Mouse (Mus musculus) E14TG2a.4 (cell line): ENCODE data around the gene Itpr2.

Experiments used
- H3K27me3 ChIP-seq: 2 replicates; pipeline ENCODE4 v1.6.1; 2014; ENCODE audit warnings: low read length, control low read depth; ENCODE audit not compliant: insufficient read depth
- H3K36me3 ChIP-seq: 2 replicates; pipeline ENCODE4 v1.6.1; 2014; ENCODE audit warnings: low read length, control low read depth; ENCODE audit not compliant: insufficient read depth
- H3K4me1 ChIP-seq: replicated peaks from 2 replicates; pipeline ENCODE4 v1.6.1; 2014; ENCODE audit warnings: low read depth, low read length, control low read depth
- H3K4me3 ChIP-seq: replicated peaks from 2 replicates; pipeline ENCODE4 v1.5.1; 2014; ENCODE audit warnings: mild to moderate bottlenecking, low read length
- H3K9me3 ChIP-seq: 2 replicates; pipeline ENCODE4 v1.6.1; 2014; ENCODE audit warnings: low read length, control low read depth
- CTCF ChIP-seq: conservative IDR thresholded peaks from 2 replicates; pipeline ENCODE4 v1.5.1; 2014; ENCODE audit warnings: low read length
- NANOG ChIP-seq: IDR thresholded peaks from 2 replicates; pipeline ENCODE4 v1.6.1; 2014; ENCODE audit warnings: borderline replicate concordance, low read length, mixed read lengths
- POU5F1 ChIP-seq: IDR thresholded peaks from 2 replicates; pipeline ENCODE4 v1.6.1; 2014; ENCODE audit warnings: low read length, borderline replicate concordance

Gene Itpr2

GRCm38 (mm10) chr6:146500771-146501170 is 1.3 kb downstream of the Itpr2 start:
- H3K4me3 ChIP-seq, result no peak overlapping the region
- H3K36me3 ChIP-seq, result no peaks in the 10 kb centered on the region
- TF ChIP-seq POU5F1, result no peak
- no peak for TF ChIP-seq CTCF
- TF ChIP-seq NANOG, result no peak
- H3K9me3 ChIP-seq, result no peaks in the 10 kb centered on the region
- H3K27me3 ChIP-seq, result peaks cover 49% of the 10 kb centered on the region
- peaks cover 10% of the 10 kb centered on the region for H3K4me1 ChIP-seq

- H3K4me3 ChIP-seq, result no peak overlapping the region
- H3K9me3 ChIP-seq, result no peaks in the 10 kb centered on the region
- peaks cover 10% of the 10 kb centered on the region for H3K4me1 ChIP-seq
- no peaks in the 10 kb centered on the region for H3K36me3 ChIP-seq
- no peak for TF ChIP-seq POU5F1
- no peak for TF ChIP-seq NANOG
- TF ChIP-seq CTCF, result no peak
- H3K27me3 ChIP-seq, result peaks cover 49% of the 10 kb centered on the region
Measured at GRCm38 (mm10) chr6:146500206-146500605, 1.8 kb downstream of the Itpr2 start.

DNA sequence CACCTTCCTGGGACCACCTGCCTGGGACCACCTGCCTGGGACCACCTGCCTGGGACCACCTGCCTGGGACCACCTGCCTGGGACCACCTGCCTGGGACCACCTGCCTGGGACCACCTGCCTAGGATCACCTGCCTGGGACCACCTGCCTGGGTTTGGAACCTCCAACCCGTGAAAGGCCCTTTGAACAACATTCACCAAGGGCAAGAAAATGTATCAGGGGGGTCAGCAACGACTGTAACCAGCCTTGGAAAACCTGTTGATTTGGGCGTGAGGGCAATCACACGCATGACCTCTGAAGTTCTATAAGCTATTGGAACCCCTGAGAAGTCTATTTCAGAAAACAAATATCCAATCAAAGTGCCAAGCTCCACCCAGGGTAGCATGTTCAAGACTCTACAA is 2.5 kb downstream of the Itpr2 start:
- Histone ChIP-seq H3K27me3 (peaks cover 49% of the 10 kb centered on the region), H3K4me3 (no peak overlapping the region), H3K9me3 (no peaks in the 10 kb centered on the region), H3K36me3 (no peaks in the 10 kb centered on the region), H3K4me1 (peaks cover 10% of the 10 kb centered on the region)
- TF ChIP-seq NANOG (no peak), CTCF (no peak), POU5F1 (no peak)

DNA sequence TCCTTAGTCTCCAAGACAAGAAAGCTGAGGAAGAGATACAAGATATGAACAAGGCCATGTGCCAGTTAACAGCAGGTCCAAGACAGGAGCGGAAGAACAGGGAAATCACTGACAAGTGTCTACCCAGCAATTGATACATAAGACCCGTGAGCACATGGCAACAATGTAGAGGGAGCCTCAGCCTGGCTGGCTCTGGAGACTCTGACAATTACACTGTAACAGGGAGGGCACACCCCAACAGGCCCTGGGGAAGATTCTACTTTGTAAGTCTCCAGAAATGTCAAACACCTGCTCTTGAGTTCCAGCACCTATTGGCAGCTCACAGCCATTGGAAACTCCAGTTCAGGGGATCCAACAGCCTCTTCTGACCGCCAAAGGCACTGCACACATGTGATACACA is 3.6 kb downstream of the Itpr2 start:
- Histone ChIP-seq H3K27me3 (peaks cover 37% of the 10 kb centered on the region), H3K36me3 (no peaks in the 10 kb centered on the region), H3K9me3 (no peaks in the 10 kb centered on the region), H3K4me3 (no peak overlapping the region), H3K4me1 (peaks cover 10% of the 10 kb centered on the region)
- TF ChIP-seq NANOG (no peak), CTCF (no peak), POU5F1 (no peak)

- no peak for TF ChIP-seq NANOG
- TF ChIP-seq CTCF, result no peak
- TF ChIP-seq POU5F1, result no peak
- Histone ChIP-seq H3K4me3 (no peak overlapping the region), H3K36me3 (no peaks in the 10 kb centered on the region)
Measured at GRCm38 (mm10) chr6:146497866-146498265, 4.2 kb downstream of the Itpr2 start.

GRCm38 (mm10) chr6:146497435-146497834 is 4.6 kb downstream of the Itpr2 start:
- no peaks in the 10 kb centered on the region for H3K36me3 ChIP-seq
- H3K27me3 ChIP-seq, result peaks cover 29% of the 10 kb centered on the region
- H3K9me3 ChIP-seq, result no peaks in the 10 kb centered on the region
- peaks cover 10% of the 10 kb centered on the region for H3K4me1 ChIP-seq
- TF ChIP-seq POU5F1 (no peak), CTCF (no peak), NANOG (no peak)
- no peak overlapping the region for H3K4me3 ChIP-seq

More at GRCm38 (mm10) chr6:146497866-146498265, 4.2 kb downstream of the Itpr2 start:
- Histone ChIP-seq H3K4me1 (peaks cover 10% of the 10 kb centered on the region), H3K27me3 (peaks cover 32% of the 10 kb centered on the region), H3K9me3 (no peaks in the 10 kb centered on the region)

- H3K9me3 ChIP-seq, result no peaks in the 10 kb centered on the region
- H3K36me3 ChIP-seq, result no peaks in the 10 kb centered on the region
- H3K4me3 ChIP-seq, result no peak overlapping the region
- H3K4me1 ChIP-seq, result no peaks in the 10 kb centered on the region
- TF ChIP-seq CTCF (no peak), POU5F1 (no peak), NANOG (no peak)
- H3K27me3 ChIP-seq, result peaks cover 3% of the 10 kb centered on the region; the same call in 1 of the 2 replicates
Measured at GRCm38 (mm10) chr6:146491680-146492079, 10.3 kb downstream of the Itpr2 start.

GRCm38 (mm10) chr6:146490416-146490960 is 11.5 kb downstream of the Itpr2 start:
- TF ChIP-seq CTCF (no peak), POU5F1 (no peak), NANOG (no peak)
- Histone ChIP-seq H3K4me3 (no peak overlapping the region), H3K27me3 (peaks cover 3% of the 10 kb centered on the region; the same call in 1 of the 2 replicates), H3K9me3 (no peaks in the 10 kb centered on the region), H3K36me3 (no peaks in the 10 kb centered on the region), H3K4me1 (no peaks in the 10 kb centered on the region)

DNA sequence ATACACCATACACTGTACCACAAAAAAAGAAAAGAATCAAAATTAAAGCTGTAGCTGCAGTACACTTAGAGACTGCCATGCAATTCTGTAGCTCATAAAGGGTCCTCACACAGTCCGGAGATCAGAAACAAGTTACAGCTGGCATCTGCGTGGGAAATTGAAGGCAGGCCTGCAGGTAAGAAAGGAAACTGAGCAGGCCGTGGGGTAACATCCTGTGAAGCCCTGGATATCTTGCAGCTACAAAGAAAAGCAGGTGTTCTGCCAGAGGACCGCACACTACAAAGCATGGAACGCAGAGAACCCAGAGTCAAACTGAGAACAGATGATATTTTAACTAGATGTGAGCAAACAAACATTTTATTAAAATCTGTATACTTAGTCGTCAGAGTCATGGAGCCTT is 12.2 kb downstream of the Itpr2 start:
- no peaks in the 10 kb centered on the region for H3K4me1 ChIP-seq
- TF ChIP-seq NANOG (no peak), POU5F1 (no peak), CTCF (no peak)
- no peak overlapping the region for H3K4me3 ChIP-seq
- H3K36me3 ChIP-seq, result no peaks in the 10 kb centered on the region
- no peaks in the 10 kb centered on the region for H3K9me3 ChIP-seq
- peaks cover 3% of the 10 kb centered on the region; the same call in 1 of the 2 replicates for H3K27me3 ChIP-seq
